Mouse (Mus musculus): ENCODE results near the gene Usp4. TPM values are rescaled to one million over a fixed set of nuclear protein-coding genes. Genes with fewer than 3 reads are reported as not detected.
A peak's percentile ranks its signal among the peaks of the same experiment; 100 is the strongest.

The Usp4 gene
- total and polyA plus RNA-seq, 3 experiments = 52.1 to 93.5 (median 72.8) TPM

- TF ChIP-seq POLR2AphosphoS2 (IDR thresholded peaks at IDR 0.05; ENCODE audit: low read depth, low read length) (no peak), NELFE (IDR thresholded peaks at IDR 0.05; ENCODE audit: low read depth, low read length) (no peak), BHLHE40 (IDR thresholded peaks at IDR 0.05; ENCODE audit: low read depth, low read length) (no peak), ZMIZ1 (IDR thresholded peaks at IDR 0.05; ENCODE audit: low read depth, low read length) (no peak), KAT2A (IDR thresholded peaks at IDR 0.05; ENCODE audit: insufficient replicate concordance, low read length) (no peak), ZC3H11A (IDR thresholded peaks at IDR 0.05; ENCODE audit: low read depth, low read length) (no peak), POLR2A (IDR thresholded peaks at IDR 0.05; ENCODE audit: low read depth, low read length) (no peak), MAX (IDR thresholded peaks at IDR 0.05; ENCODE audit: low read length) (no peak), IRF4 (IDR thresholded peaks at IDR 0.05; ENCODE audit: low read depth, low read length) (no peak), MEF2A (IDR thresholded peaks at IDR 0.05; ENCODE audit: borderline replicate concordance, low read depth, low read length) (no peak), JUN (IDR thresholded peaks at IDR 0.05; ENCODE audit: insufficient read depth, low read depth, low read length) (no peak), CHD1 (IDR thresholded peaks at IDR 0.05; ENCODE audit: low read depth, low read length) (no peak), UBTF (IDR thresholded peaks at IDR 0.05; ENCODE audit: low read depth, low read length) (no peak)
- in situ Hi-C loops (cut with MboI; ENCODE audit: low pct_ligation_motif_present, low pct_unique_long_range_greater_than_20kb, low sequenced_read_pairs) (no loop called here), dilution Hi-C loops (cut with MboI; ENCODE audit: extremely low pct_ligation_motif_present, extremely low pct_unique_long_range_greater_than_20kb, low sequenced_read_pairs) (no loop called here)
- H3K4me2 ChIP-seq (ENCODE audit: insufficient read depth, low read depth, poor library complexity, severe bottlenecking) = peak overlapping the region; percentile 68
- peak overlapping the region; percentile 71 to 98 (median 81) for H3K4me3 ChIP-seq (replicated peaks in 1 of 3; ENCODE audit: low read depth in 2 of 3, low read length in 2 of 3, poor library complexity in 1 of 3)
- peaks cover 3 to 42% of the 10 kb centered on the region in 2 experiments; a peak in 3 of 4 replicates for H3K4me1 ChIP-seq (ENCODE audit: control insufficient read depth in 1 of 2, insufficient read depth in 2 of 2)
- H3K9me3 ChIP-seq (replicated peaks; ENCODE audit: low read length) = no peaks in the 10 kb centered on the region
- peaks cover 29% of the 10 kb centered on the region for H3K79me2 ChIP-seq (replicated peaks; ENCODE audit: control insufficient read depth, extremely low read depth, insufficient read depth, poor library complexity, severe bottlenecking)
- H3K27me3 ChIP-seq (replicated peaks) = no peaks in the 10 kb centered on the region
- peaks cover 20 to 41% of the 10 kb centered on the region in 2 experiments for H3K36me3 ChIP-seq (replicated peaks in 1 of 2; ENCODE audit: control insufficient read depth in 1 of 2, insufficient read depth in 1 of 2, low read length in 1 of 2)
- H3K9ac ChIP-seq (ENCODE audit: insufficient read depth, low read depth) = peak overlapping the region; percentile 80
- H3K27ac ChIP-seq (ENCODE audit: insufficient read depth, low read depth) = no peak overlapping the region; the same call in 1 of the 2 replicates
- DNase-seq (ENCODE audit: extremely low read depth) = no peak
These were observed 42.5 kb upstream of the Usp4 start for GRCm38 (mm10) chr9:108305170-108305569.

- Histone ChIP-seq H3K27me3 (replicated peaks) (no peaks in the 10 kb centered on the region), H3K4me1 (ENCODE audit: control insufficient read depth in 1 of 2, insufficient read depth in 2 of 2) (peaks cover 3 to 48% of the 10 kb centered on the region in 2 experiments; a peak in 3 of 4 replicates), H3K4me3 (replicated peaks in 1 of 3; ENCODE audit: low read depth in 2 of 3, low read length in 2 of 3, poor library complexity in 1 of 3) (peak within 1 kb of the TSS; percentile 71 to 98 (median 81)), H3K27ac (ENCODE audit: insufficient read depth, low read depth) (peak within 1 kb of the TSS; percentile 90), H3K9me3 (replicated peaks; ENCODE audit: low read length) (no peaks in the 10 kb centered on the region), H3K4me2 (ENCODE audit: insufficient read depth, low read depth, poor library complexity, severe bottlenecking) (peak within 1 kb of the TSS; percentile 68), H3K9ac (ENCODE audit: insufficient read depth, low read depth) (peak within 1 kb of the TSS; percentile 80), H3K36me3 (replicated peaks in 1 of 2; ENCODE audit: control insufficient read depth in 1 of 2, insufficient read depth in 1 of 2, low read length in 1 of 2) (peaks cover 17 to 36% of the 10 kb centered on the region in 2 experiments), H3K79me2 (replicated peaks; ENCODE audit: control insufficient read depth, extremely low read depth, insufficient read depth, poor library complexity, severe bottlenecking) (peaks cover 36% of the 10 kb centered on the region)
- in situ Hi-C loops (cut with MboI; ENCODE audit: low pct_ligation_motif_present, low pct_unique_long_range_greater_than_20kb, low sequenced_read_pairs) (no loop called here), dilution Hi-C loops (cut with MboI; ENCODE audit: extremely low pct_ligation_motif_present, extremely low pct_unique_long_range_greater_than_20kb, low sequenced_read_pairs) (no loop called here)
- peak; percentile 100 for DNase-seq (ENCODE audit: extremely low read depth)
- 0 out of 2 replicates have a peak, but pooled peaks have one; percentile 70 for TF ChIP-seq MYC (IDR thresholded peaks at IDR 0.05; ENCODE audit: low read depth, low read length)
- TF ChIP-seq USF1 (IDR thresholded peaks at IDR 0.05; ENCODE audit: low read depth, low read length) = no peak
- TF ChIP-seq KAT2A (IDR thresholded peaks at IDR 0.05; ENCODE audit: insufficient replicate concordance, low read length) = no peak
- no peak for TF ChIP-seq BHLHE40 (IDR thresholded peaks at IDR 0.05; ENCODE audit: low read depth, low read length)
- TF ChIP-seq GABPA (IDR thresholded peaks at IDR 0.05; ENCODE audit: insufficient replicate concordance, low read depth, low read length) = no peak
- no peak for TF ChIP-seq RAD21 (IDR thresholded peaks at IDR 0.05; ENCODE audit: low read depth, low read length)
- no peak; the same call in 1 of the 2 replicates for TF ChIP-seq ZMIZ1 (IDR thresholded peaks at IDR 0.05; ENCODE audit: low read depth, low read length)
- TF ChIP-seq UBTF (IDR thresholded peaks at IDR 0.05; ENCODE audit: low read depth, low read length) = no peak
- no peak for TF ChIP-seq ZC3H11A (IDR thresholded peaks at IDR 0.05; ENCODE audit: low read depth, low read length)
- TF ChIP-seq E2F4 (IDR thresholded peaks at IDR 0.05; ENCODE audit: insufficient replicate concordance, low read depth, low read length) = no peak; the same call in 1 of the 2 replicates
- TF ChIP-seq ZNF384 (IDR thresholded peaks at IDR 0.05; ENCODE audit: low read depth, low read length) = no peak
- TF ChIP-seq HCFC1 (IDR thresholded peaks at IDR 0.05; ENCODE audit: low read depth, low read length) = peak; percentile 76
- TF ChIP-seq MEF2A (IDR thresholded peaks at IDR 0.05; ENCODE audit: borderline replicate concordance, low read depth, low read length) = peak; percentile 97
- no peak for TF ChIP-seq EP300 (IDR thresholded peaks at IDR 0.05; ENCODE audit: low read length)
- peak; percentile 98 for TF ChIP-seq POLR2A (IDR thresholded peaks at IDR 0.05; ENCODE audit: low read depth, low read length)
- peak; percentile 97 for TF ChIP-seq ELF1 (IDR thresholded peaks at IDR 0.05; ENCODE audit: low read depth, low read length)
- TF ChIP-seq CTCF (conservative IDR thresholded peaks at IDR 0.05 in 1 of 2, IDR thresholded peaks at IDR 0.05 in 1 of 2; ENCODE audit: low read depth in 2 of 2, low read length in 2 of 2) = no peak
- TF ChIP-seq IRF4 (IDR thresholded peaks at IDR 0.05; ENCODE audit: low read depth, low read length) = peak; percentile 54; the same call in 1 of the 2 replicates
- TF ChIP-seq SIN3A (IDR thresholded peaks at IDR 0.05; ENCODE audit: low read length) = peak; percentile 80; the same call in 1 of the 2 replicates
- no peak for TF ChIP-seq CHD2 (IDR thresholded peaks at IDR 0.05; ENCODE audit: low read length)
- peak; percentile 98 for TF ChIP-seq TBP (conservative IDR thresholded peaks at IDR 0.05; ENCODE audit: low read depth, low read length)
- TF ChIP-seq RCOR1 (conservative IDR thresholded peaks at IDR 0.05; ENCODE audit: low read depth, low read length) = peak; percentile 76; the same call in 1 of the 2 replicates
- TF ChIP-seq NELFE (IDR thresholded peaks at IDR 0.05; ENCODE audit: low read depth, low read length) = peak; percentile 96
- no peak for TF ChIP-seq USF2 (conservative IDR thresholded peaks at IDR 0.05; ENCODE audit: low read depth, low read length)
These were observed 41.8 kb upstream of the Usp4 start, which contains the start of the genes Rhoa and Tcta for GRCm38 (mm10) chr9:108305629-108306520. TSS of gene Rhoa (plus strand) at chr9:108306129. TSS of gene Tcta (minus strand) at chr9:108306160.

All from CH12.LX (cell line).